In the genomic region with DNA sequence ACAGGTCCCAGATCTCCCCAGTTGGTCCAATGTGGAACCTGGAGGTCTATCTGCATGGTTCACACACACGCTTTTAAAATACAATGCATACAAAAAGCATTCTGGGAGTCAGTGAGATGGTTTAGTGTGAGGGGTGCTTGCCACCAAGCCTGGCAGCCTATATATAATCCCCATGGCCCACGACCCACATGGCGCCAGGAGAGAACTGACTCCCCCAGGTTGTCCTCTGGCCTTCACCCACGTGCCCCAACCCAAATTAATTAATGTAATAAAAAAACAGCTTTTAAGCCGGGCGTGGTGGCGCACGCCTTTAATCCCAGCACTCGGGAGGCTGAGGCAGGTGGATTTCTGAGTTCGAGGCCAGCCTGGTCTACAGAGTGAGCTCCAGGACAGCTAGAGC, we compare ENCODE assay signal across 19 mouse cellular contexts. TPM values are rescaled to one million over a fixed set of nuclear protein-coding genes. Genes with fewer than 3 reads are reported as not detected.
DNase-seq lines count a peak whose midpoint lies in the region; TF ChIP-seq lines count a peak whose summit lies in the region.
"Had no signal": no experiment of that assay in that cellular context is flagged by ENCODE, and none has a peak within 500 bp of the region (broad histone marks: within the 10 kb centered on the region; RNA-seq: fewer than 3 reads in every experiment).

No protein-coding gene starts in this region.

- TF ChIP-seq CTCF in gastrocnemius, adult 2 months (IDR thresholded peaks at IDR 0.05) = no peak

- no peak for DNase-seq in gastrocnemius, adult 2 months
- no peak for DNase-seq in gastrocnemius, adult 8-10 months (ENCODE audit: low spot score in 2 of 2)
- DNase-seq in heart, adult 11 months = peak; percentile 93
- DNase-seq in heart, adult 8-10 months (ENCODE audit: low spot score) = no peak
- DNase-seq: adrenal gland, adult 2 months; adrenal gland, adult 8-10 months; adrenal gland, postnatal 10 days; adrenal gland, postnatal 14 days; adrenal gland, postnatal 25 days; adrenal gland, postnatal 36 days; B cell, adult 2 months; cerebellum, adult 11 months; cerebellum, adult 11-12 months; cerebellum, adult 18-20 months had no signal

- intact Hi-C loops in gastrocnemius, adult 2 months (cut with DNase I) = no loop called here

- no peak overlapping the region for H3K4me3 ChIP-seq in gastrocnemius, adult 2 months

- peak overlapping the region; percentile 46; the same call in 1 of the 2 replicates for H3K27ac ChIP-seq in gastrocnemius, adult 2 months

RNA-seq across cellular contexts. Expression of gene Fpgs, which starts 20.2 kb away (rescaled TPM):
- 1 to 10 TPM; 5.9 to 6.9 TPM for total RNA-seq in gastrocnemius, adult 2 months (2021)
- 1 to 10 TPM; 4.2 to 5.8 (median 4.7) TPM for total RNA-seq in gastrocnemius, adult 8-10 months (2022)
- total RNA-seq in heart, adult 8-10 months (2022) = 1 to 10 TPM; 5.5 to 6.0 (median 5.8) TPM

RNA-seq across cellular contexts. Expression of gene Cdk9, which starts 29.2 kb away (rescaled TPM):
- 10 to 100 TPM; 20.2 to 22.0 TPM for total RNA-seq in gastrocnemius, adult 2 months (2021)
- total RNA-seq in gastrocnemius, adult 8-10 months (2022) = 10 to 100 TPM; 17.0 to 22.2 (median 20.8) TPM
- total RNA-seq in heart, adult 8-10 months (2022) = 10 to 100 TPM; 23.3 to 27.1 (median 25.7) TPM

RNA-seq across cellular contexts. Expression of gene Sh2d3c, which starts 37.2 kb away (rescaled TPM):
- 10 to 100 TPM in 1 of 2 experiments, 1 to 10 TPM in 1; 4.4 to 12.0 TPM for total RNA-seq in gastrocnemius, adult 2 months (2021)
- total RNA-seq in gastrocnemius, adult 8-10 months (2022) = 1 to 10 TPM; 3.3 to 6.6 (median 6.1) TPM
- 10 to 100 TPM; 16.4 to 28.8 (median 21.7) TPM for total RNA-seq in heart, adult 8-10 months (2022)

RNA-seq across cellular contexts. Expression of gene Eng, which starts 37.3 kb away (rescaled TPM):
- 10 to 100 TPM; 26.5 to 38.8 TPM for total RNA-seq in gastrocnemius, adult 2 months (2021)
- total RNA-seq in gastrocnemius, adult 8-10 months (2022) = 10 to 100 TPM; 17.4 to 26.6 (median 20.5) TPM
- total RNA-seq in heart, adult 8-10 months (2022) = 100 to 1,000 TPM; 111 to 143 (median 126) TPM

RNA-seq across cellular contexts. Expression of gene 6330409D20Rik, which starts 57.1 kb away (rescaled TPM):
- not detected for total RNA-seq in gastrocnemius, adult 2 months (2021)
- not detected for total RNA-seq in gastrocnemius, adult 8-10 months (2022)
- not detected for total RNA-seq in heart, adult 8-10 months (2022)
- total RNA-seq: adrenal gland, adult 18-20 months; adrenal gland, adult 2 months; adrenal gland, adult 8-10 months; adrenal gland, postnatal 14 days; adrenal gland, postnatal 25 days; adrenal gland, postnatal 36 days; CH12.LX; ES-E14; G1E; MEL had no signal
